Mouse (Mus musculus) kidney, postnatal 0 days (tissue): ENCODE results near the gene Gm8653. TPM values are rescaled to one million over a fixed set of nuclear protein-coding genes. Genes with fewer than 3 reads are reported as not detected.
"Not testable (repeated sequence)": the region's sequence is repeated elsewhere in the genome, so short reads cannot be mapped to it uniquely, and the experiment has no call there.

Source experiments
- ATAC-seq: fragments of 200-750 bp; cut with Nextera tagmentation; replicated peaks from 2 replicates; pipeline ENCODE4 v1.8.0; 2017; ENCODE audit warnings: low read depth, moderate number of reproducible peaks, moderate TSS enrichment, moderate library complexity; ENCODE audit not compliant: low FRiP score
- DNase-seq: peaks from one replicate; pipeline ENCODE4 v3.0.0-alpha.2; 2016; ENCODE audit warnings: low spot score
- H3K27ac ChIP-seq: fragments of 300-500 bp; sonication (generic); 2 replicates; pipeline ENCODE4 v1.5.1; 2014; ENCODE audit warnings: mild to moderate bottlenecking
- H3K27me3 ChIP-seq: fragments of 300-500 bp; sonication (generic); 2 replicates; pipeline ENCODE4 v1.6.1; 2014; ENCODE audit warnings: low read length, mixed read lengths; ENCODE audit not compliant: insufficient read depth
- H3K36me3 ChIP-seq: fragments of 300-500 bp; sonication (generic); 2 replicates; pipeline ENCODE4 v1.6.1; 2014; ENCODE audit warnings: low read length, mixed read lengths; ENCODE audit not compliant: insufficient read depth
- H3K4me1 ChIP-seq: fragments of 300-500 bp; sonication (generic); replicated peaks from 2 replicates; pipeline ENCODE4 v1.6.1; 2014; ENCODE audit warnings: antibody characterized with exemption, low read length, mixed read lengths; ENCODE audit not compliant: insufficient read depth
- H3K4me2 ChIP-seq: fragments of 300-500 bp; sonication (generic); 2 replicates; pipeline ENCODE4 v1.6.1; 2014; ENCODE audit warnings: mild to moderate bottlenecking, low read length, moderate library complexity, mixed read lengths
- H3K4me3 ChIP-seq: fragments of 300-500 bp; sonication (generic); replicated peaks from 2 replicates; pipeline ENCODE4 v1.5.1; 2014; ENCODE audit warnings: low read depth, low read length
- H3K9ac ChIP-seq: fragments of 300-500 bp; sonication (generic); 2 replicates; pipeline ENCODE4 v1.6.1; 2014; ENCODE audit warnings: low read depth, low read length
- H3K9me3 ChIP-seq: fragments of 300-500 bp; sonication (generic); replicated peaks from 2 replicates; pipeline ENCODE4 v1.6.1; 2016; ENCODE audit warnings: low read length, inconsistent platforms, mixed read lengths
- WGBS: fragments of 180-500 bp; shearing (Covaris S2); extraction: QIAGEN DNeasy Blood & Tissue Kit; methylation state at CpG from one replicate; pipeline ENCODE4 v1.1.7; 2014; 5-methylcytosine and 5-hydroxymethylcytosine counted together
- polyA plus RNA-seq: library from polyadenylated mRNA; unstranded; fragments of >200 nt; fragmentation: Nextera tagmentation; extraction: Ambion mirVana; gene quantifications from 2 replicates; pipeline ENCODE4 v1.2.1, GENCODE M21; 2015

Gm8653 gene
- polyA plus RNA-seq = not detected in 2 replicates

- not testable (repeated sequence) for H3K27me3 ChIP-seq, H3K4me2 ChIP-seq, H3K36me3 ChIP-seq, H3K9ac ChIP-seq, H3K9me3 ChIP-seq, H3K4me3 ChIP-seq, H3K27ac ChIP-seq, H3K4me1 ChIP-seq, DNase-seq, ATAC-seq
- WGBS = no CpG with 5 or more reads among the region's 2 CpGs
Observed at GRCm38 (mm10) chr7:22201164-22201563, at the start of gene Gm8653. Gm8653 (minus strand) TSS chr7:22201264.

- H3K4me1 ChIP-seq, H3K27ac ChIP-seq, DNase-seq, H3K9ac ChIP-seq, H3K27me3 ChIP-seq, H3K4me3 ChIP-seq, H3K4me2 ChIP-seq, H3K9me3 ChIP-seq, ATAC-seq, H3K36me3 ChIP-seq: not testable (repeated sequence)
- 20% methylated on average over 1 of the region's 2 CpGs for WGBS
Observed at GRCm38 (mm10) chr7:22229384-22229783, 28.3 kb upstream of the Gm8653 start, which contains the start of gene Gm8453. Gm8453 (minus strand) TSS chr7:22229484.

GRCm38 (mm10) chr7:22189077-22189476 lies 12.0 kb downstream of the Gm8653 start, which contains the start of gene Vmn1r143:
Vmn1r143 (plus strand) TSS chr7:22189377.
- H3K4me2 ChIP-seq, H3K4me3 ChIP-seq, DNase-seq, H3K27ac ChIP-seq, H3K9me3 ChIP-seq, ATAC-seq, H3K36me3 ChIP-seq, H3K9ac ChIP-seq, H3K4me1 ChIP-seq, H3K27me3 ChIP-seq: not testable (repeated sequence)
- WGBS = no CpG with 5 or more reads among the region's 3 CpGs

- not testable (repeated sequence) for H3K4me1 ChIP-seq, H3K27ac ChIP-seq, H3K9ac ChIP-seq, H3K4me3 ChIP-seq, H3K27me3 ChIP-seq, ATAC-seq, H3K9me3 ChIP-seq, H3K4me2 ChIP-seq, DNase-seq, H3K36me3 ChIP-seq
- no CpG with 5 or more reads among the region's 3 CpGs for WGBS
Observed at GRCm38 (mm10) chr7:22163935-22164334, 37.1 kb downstream of the Gm8653 start, which contains the start of gene Vmn1r142. Vmn1r142 (minus strand) TSS chr7:22164035.

Other genes with a start within 250 kb of the Gm8653 start
- gene Vmn1r137, start 206.7 kb downstream of the Gm8653 start, polyA plus RNA-seq = not detected in 2 replicates
- not detected in 2 replicates for gene Vmn1r138, start 172.4 kb downstream of the Gm8653 start, polyA plus RNA-seq
- gene Gm6176, start 145.0 kb downstream of the Gm8653 start, polyA plus RNA-seq = not detected in 2 replicates
- not detected in 2 replicates for gene Vmn1r139, start 132.2 kb downstream of the Gm8653 start, polyA plus RNA-seq
- gene Gm16451, start 83.0 kb downstream of the Gm8653 start, polyA plus RNA-seq = not detected in 2 replicates
- not detected in 2 replicates for gene Gm10666, start 66.5 kb downstream of the Gm8653 start, polyA plus RNA-seq
- gene Vmn1r142, start 37.2 kb downstream of the Gm8653 start, polyA plus RNA-seq = not detected in 2 replicates
- not detected in 2 replicates for gene Vmn1r143, start 11.9 kb downstream of the Gm8653 start, polyA plus RNA-seq
- gene Gm8453, start 28.2 kb upstream of the Gm8653 start, polyA plus RNA-seq = not detected in 2 replicates
- not detected in 2 replicates for gene Gm4187, start 128.5 kb upstream of the Gm8653 start, polyA plus RNA-seq
- not detected in 2 replicates for gene Gm8660, start 169.8 kb upstream of the Gm8653 start, polyA plus RNA-seq
- not detected in 2 replicates for gene Vmn1r148, start 212.3 kb upstream of the Gm8653 start, polyA plus RNA-seq
- not detected in 2 replicates for gene Vmn1r149, start 237.0 kb upstream of the Gm8653 start, polyA plus RNA-seq